Mouse (Mus musculus) megakaryocyte progenitor cell, adult 5-6 weeks (primary cell): Measurements from ENCODE around the gene Ngrn. TPM values are rescaled to one million over a fixed set of nuclear protein-coding genes. Genes with fewer than 3 reads are reported as not detected.

Experiments used
- ATAC-seq: replicated peaks from 2 replicates; pipeline ENCODE4 v1.8.0; 2016; ENCODE audit warnings: mild to moderate bottlenecking, moderate TSS enrichment, inconsistent platforms; ENCODE audit not compliant: poor library complexity
- total RNA-seq, 2 experiments: library from RNA; stranded (forward) in 1 of 2; stranded (reverse) in 1 of 2; fragments of 157-497, 149-512 nt in 1 of 2; fragments of 200-1000 nt in 1 of 2; gene quantifications; 2 replicates each; pipeline versions ENCODE4 v1.2.3 to v1.2.4; 2015 to 2017

Ngrn gene
- total RNA-seq (2015) (27.6 and 29.4 TPM in 2 replicates), total RNA-seq (2017) (24.6 and 25.9 TPM in 2 replicates)

DNA sequence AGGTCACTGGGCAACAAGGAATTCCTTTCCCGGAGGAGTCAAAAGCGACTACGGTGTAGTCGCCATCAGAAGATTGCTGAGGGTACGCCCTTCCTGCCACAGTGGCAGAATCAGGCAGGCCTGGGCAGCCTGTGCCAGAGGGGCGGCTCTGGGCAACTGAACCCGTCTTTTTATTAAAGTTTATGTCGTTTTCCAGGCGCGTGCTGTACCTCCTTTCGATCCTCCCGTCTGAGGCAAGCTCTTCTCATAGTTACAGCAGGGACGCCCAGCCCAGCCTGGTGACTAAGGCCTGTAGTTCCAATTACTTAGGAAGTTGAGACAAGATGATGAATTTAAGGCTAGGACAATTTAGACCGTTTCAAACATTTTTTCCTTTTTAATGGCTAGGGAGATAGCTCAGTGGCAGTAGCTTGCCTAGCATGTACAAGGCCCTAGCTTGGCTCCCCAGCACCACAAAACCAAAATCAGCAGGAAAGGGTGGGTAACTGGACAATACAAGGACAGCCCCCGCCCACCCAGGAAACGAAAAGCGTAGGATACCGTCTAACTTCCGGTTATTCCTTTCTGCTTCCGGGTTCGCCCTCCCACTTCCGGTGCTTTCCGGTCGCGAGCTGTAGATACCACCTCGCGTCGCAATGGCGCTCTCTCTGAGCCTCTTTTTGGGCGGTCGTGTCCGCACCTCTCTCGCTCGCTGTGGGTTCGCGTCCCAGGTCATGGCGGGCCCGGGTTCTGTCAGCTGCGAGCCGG, at the start of gene Ngrn:
Gene Ngrn, plus strand, starts transcription at position 591 of the 747 bp plus-strand sequence.
- peak; percentile 95 for ATAC-seq

DNA sequence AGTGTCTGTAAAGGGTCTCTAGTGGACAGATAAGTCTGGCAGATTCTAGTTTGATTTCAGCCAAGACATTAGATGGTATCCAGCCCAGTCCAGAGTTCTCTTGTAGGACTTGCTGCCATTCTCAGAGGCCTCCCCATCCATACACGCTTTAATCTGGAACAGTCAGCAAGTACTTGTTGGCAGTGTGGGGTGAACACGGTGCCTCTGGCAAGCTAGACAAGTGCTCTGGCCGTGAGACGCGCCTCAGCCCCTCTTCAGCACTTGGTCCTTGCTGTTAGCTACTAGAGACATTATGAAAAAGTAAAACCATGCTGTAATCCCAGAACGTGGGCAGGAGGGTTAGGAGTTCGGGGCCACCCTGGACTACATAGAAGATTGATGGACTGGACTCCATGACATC, 47.4 kb upstream of the Ngrn start:
- no peak for ATAC-seq

DNA sequence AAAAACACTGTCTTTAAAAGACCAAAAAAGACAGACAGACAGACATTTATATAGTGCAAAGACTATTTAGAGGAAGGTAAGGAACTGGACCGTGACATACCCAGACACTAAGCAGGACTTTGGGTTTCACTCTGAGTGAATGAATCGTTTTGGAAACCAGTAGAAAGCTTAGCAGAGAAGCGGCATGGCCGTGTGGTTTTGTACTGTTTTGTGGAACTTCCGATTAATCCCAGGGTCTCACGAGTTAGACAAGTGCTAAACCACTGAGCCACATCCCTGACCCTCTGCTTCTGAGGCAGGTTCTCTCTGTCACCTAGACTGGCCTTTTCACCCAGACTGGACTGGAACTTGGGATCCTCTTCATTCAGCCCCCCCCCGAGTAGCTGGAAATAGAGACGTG, 46.6 kb upstream of the Ngrn start:
- ATAC-seq = no peak

DNA sequence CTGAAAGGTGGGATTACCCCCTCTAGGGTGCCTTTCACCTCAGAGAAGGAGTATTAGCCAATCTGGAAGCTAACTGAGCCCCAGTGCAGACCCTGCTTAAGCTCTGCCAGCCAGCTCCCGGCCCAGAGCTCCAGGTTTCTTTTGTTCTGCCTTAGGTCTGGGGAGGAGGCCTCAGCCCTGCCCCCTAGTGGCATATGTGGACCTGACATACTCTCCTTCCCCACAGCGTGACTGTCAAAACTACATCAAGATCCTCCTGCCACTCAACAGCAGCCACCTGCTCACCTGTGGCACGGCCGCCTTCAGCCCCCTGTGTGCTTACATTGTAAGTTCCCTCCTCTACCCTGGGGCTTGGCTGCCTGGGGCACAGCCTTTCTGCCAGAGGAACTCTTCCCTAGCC, 45.6 kb upstream of the Ngrn start:
- peak; percentile 92 for ATAC-seq

DNA sequence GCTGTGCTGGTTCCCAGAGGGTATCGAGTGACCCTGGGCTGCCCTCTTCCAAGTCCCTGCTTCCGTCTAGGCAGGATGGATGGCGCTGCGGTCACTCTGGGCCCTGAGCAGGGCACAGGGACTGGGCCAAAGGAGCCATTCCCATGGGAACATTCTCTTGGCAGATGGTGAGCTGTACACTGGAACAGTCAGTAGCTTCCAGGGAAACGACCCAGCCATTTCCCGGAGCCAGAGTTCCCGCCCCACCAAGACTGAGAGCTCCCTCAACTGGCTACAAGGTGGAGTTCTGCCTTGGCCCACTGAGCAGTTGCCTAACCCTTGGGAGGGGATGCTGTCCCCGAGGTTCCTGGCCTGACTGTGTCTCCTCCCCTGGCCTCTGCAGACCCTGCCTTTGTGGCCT, 44.4 kb upstream of the Ngrn start:
- ATAC-seq = no peak

DNA sequence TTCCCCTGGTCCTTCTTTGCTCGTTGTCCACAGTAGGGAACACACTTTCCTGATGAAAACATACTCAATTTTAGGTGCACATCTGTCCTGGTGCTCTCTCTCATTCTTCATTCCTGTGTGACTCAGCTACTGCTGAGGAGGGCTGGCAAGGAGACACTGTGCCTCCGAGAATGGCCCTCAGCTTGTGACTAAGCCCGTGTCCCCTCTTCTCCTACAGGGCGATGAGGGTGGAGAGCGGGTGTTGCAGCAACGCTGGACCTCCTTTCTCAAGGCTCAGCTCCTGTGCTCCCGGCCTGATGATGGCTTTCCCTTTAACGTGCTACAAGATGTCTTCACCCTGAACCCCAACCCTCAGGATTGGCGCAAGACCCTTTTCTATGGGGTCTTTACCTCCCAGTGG, 42.3 kb upstream of the Ngrn start:
- ATAC-seq = no peak

DNA sequence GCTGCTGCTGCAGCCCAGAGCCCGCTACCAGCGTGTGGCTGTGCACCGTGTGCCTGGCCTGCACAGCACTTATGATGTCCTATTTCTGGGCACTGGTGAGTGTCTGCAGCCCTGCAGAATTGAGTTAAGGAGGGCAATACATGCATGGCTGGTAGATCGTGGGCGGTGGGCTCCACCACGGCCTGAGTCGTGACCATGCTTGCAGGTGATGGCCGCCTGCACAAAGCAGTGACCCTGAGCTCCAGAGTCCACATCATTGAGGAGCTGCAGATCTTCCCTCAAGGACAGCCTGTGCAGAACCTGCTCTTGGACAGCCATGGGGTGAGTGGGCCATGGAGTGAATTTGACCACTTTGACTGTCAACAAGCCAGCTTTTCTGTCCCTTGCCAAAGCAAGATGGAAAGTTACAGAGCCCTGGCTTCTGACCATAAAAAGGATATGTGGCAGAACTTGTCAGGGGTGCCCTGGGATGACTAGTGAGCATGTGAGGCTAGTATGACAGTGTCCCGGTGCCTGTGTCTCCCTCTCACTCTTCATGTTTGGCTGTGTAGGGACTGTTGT, 40.7 kb upstream of the Ngrn start:
- ATAC-seq = no peak

DNA sequence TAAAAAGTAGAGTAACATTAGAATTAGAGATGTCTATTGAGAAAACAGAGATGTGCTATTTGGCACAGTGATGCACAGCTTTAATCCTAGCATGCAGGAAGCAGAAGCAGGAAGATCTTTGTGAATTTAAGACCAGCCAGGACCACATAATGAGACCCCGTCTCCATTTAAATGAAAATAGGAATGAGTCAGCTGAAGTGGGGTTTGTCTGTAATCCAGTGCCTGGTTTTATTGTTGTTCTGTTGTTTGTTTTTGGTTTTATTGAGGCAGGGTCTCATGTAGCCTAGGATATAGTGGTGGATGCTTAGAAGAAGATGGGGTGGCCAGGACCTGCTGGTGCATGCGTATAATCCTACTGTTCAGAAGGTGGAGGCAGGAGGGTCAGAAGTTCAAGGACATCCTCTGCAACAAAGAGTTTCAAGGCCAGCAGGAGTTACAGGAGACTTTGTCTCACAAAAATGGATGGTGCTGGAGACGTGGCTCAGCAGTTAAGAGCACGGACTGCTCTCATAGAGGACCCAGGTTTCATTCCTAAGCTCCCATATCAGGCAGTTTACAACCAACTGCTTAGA, 39.8 kb upstream of the Ngrn start:
- ATAC-seq = no peak

DNA sequence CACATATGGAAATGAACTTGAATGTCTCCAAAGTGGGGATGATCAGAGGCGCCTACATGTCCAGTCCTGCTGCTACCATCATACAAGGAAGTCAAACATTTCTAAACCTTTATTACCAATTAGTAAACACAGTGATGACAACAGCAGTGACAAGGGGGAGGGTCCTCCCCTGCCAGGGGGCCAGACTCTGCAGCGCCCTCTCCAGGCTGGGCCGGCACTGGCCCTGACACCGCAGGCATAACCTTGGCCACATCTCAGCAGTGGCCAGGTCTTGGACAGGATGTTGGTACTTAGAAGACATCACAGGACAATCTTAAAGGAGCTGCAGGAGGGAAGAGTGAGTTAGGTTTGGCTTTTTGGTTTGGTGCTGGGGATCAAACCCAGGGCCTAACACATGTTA, 34.0 kb upstream of the Ngrn start:
- no peak for ATAC-seq

DNA sequence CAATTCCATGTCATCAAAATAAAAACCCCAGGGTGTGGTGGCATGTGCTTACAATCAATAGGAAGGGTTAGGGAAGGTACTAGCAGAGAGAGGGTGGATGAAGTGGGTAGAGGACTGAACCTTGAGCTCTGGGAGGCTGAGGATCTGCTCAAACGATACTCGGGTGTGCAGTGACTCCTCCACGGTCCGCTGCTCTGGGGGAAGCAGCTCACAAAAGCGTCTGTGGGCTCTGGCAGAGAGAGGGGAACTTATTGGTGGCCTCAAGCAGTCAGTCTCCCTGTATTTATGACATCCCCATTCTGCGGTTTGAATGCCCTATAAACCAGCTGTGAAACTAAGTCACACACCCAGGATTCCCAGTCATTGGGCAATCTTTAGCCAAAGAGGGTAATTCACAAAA, 30.8 kb upstream of the Ngrn start:
- no peak for ATAC-seq

DNA sequence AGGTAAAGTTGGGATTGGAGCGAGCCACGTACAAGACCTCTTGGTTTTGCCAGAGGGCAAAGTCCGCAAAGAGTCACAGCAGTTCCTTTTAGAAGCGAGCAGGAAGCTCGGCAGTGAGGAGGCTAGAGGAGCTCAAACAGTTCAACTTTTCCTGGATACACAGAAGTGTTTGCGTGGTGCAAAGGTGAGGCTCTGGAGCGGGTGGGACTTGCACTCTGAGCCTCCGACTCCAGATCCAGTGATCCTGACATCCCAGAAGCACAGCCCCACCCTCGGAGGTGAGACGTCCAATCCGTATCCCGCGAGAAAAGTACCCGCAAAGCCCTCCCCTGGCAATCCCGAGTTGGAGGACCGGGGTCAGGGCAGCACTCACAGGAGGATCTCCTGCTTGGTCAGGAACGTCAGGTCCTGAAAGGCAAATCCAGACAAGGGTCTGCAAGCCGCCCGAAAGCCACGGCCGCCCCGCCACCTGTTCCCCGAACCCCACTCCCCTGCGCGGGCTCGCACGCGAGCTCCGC, 29.0 kb upstream of the Ngrn start:
- ATAC-seq = no peak

DNA sequence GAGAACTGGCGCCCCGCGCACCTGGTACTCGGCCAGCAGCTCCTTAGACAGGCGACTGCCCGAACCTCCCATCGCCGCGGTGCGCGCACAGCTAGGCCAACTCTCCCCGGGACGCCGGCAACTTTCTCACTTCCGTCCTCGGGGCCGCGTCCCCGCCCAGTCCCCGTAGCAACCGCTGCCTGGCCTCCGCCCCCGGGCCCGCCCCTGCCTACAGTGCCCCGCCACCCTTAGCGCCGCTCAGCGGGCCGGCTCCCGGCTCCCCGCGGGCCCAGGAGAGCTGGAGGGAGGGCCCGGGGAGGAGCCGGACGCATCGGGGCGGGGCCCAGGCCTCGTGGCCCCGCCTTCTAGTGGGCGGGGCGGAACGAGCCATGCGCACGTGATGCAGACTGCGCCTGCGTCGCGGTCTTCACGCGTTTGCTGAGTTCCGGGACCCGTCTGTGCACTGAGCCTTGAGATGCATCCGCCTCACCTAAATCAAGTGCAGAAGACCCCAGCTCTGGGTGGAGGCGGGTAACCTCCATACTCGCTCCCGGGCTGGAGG, 28.5 kb upstream of the Ngrn start, which contains the start of the genes Cib1 and Gdpgp1:
Gene Cib1, minus strand, starts transcription at position 325 of the 541 bp plus-strand sequence.
Gene Gdpgp1, plus strand, starts transcription at position 377 of the 541 bp plus-strand sequence.
- ATAC-seq = peak; percentile 92

DNA sequence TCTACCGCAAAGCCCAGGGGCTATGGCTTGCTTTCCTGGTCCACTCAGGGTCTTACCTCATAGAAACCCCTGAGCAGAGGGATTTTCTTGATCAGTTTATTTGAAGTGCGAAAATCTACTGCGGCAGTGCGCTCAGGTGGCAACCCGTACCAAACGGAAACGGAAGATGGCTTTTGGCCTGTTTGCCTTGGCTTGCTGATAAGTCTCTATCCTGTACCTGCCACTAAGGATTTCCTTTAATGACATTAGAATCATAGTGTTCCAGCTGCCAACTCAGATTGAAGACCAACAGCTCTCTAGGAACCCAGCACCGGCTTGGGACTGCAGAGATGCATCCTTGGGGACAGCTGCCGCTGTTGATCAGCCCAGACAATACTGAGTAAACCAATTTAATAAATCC, 27.2 kb upstream of the Ngrn start:
- no peak for ATAC-seq

DNA sequence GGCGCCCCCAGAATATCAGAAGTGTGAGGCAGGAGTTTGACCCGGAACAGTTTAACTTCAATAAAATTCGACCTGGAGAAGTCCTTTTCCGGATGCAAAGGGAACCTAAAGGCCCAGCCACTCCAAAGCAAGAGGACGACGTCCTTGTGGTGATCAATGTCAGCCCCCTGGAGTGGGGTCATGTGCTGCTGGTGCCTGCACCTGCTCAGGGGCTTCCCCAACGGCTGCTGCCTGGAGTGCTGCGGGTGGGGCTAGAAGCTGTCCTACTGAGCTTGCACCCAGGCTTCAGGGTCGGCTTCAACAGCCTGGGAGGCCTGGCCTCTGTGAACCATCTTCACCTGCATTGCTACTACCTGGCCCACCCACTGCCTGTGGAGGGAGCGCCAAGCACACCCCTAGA, 22.5 kb upstream of the Ngrn start:
- ATAC-seq = no peak

DNA sequence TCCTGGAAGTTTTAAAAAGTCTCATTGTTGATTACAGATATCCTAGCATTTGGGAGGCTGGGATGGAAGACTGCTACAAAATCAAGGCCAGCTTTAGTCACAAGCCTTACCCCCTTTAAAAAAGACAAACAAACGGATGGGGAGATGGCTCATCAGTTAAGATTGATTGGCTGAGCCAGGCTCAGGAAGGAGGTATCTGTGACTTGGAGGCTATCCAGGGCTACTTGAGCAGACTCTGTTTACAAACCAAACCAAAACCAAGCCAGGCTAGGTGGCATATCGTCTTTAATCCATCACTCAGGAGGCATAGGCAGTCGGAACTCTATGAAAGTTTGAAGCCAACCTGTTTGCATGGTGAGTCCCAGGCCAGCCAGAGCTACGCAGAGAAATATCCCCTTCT, 19.4 kb upstream of the Ngrn start:
- ATAC-seq = no peak

DNA sequence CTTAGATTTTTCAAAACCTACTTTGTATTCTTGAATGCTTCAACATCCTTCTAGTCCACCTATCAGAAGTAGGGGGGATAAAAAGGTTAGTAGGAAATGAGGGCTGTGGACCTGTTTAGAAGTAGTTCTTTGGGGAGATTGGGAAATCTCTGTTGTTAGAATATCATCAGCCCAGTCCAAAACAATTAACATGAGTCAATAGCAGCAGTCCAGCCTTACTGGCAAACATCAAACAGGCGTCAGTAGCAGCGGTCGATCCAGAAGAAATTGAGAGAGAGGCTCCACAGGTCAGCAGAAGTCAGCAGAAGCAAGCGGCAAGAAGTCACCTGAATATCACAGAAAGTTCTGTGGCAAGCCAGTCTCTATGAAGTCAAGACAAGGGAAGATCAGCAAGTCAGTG, 16.2 kb upstream of the Ngrn start:
- ATAC-seq = no peak

DNA sequence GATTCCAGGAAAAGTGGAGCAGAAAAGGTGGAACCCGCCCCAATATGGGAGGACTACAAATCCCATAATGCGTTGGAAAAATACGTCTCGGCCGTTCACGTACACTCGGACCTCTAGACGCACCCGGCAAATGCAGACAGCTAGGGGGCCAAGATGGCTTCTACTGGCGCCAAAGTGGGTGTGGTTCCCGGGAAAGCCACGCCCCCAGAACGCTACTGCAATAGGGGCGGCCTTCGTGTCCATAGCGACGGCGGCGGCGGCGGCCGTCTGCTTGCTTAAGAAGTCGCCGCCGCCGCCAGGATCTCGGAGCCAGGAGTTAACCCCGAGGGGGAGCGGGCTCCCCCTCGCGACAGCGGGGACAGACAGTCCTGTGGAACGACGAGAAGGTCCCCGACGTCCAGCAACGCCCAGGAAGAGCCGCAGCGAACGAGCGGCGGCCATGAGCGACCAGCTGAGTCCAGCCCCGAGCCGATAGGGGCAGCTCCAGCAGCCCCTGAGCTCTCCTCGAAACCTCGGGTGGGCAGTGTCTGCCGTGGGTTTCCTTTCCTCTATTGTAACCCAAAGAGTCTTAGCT, 14.8 kb upstream of the Ngrn start, which contains the start of gene Ttll13:
Gene Ttll13, plus strand, starts transcription at position 229 of the 574 bp plus-strand sequence.
- peak; percentile 98 for ATAC-seq

DNA sequence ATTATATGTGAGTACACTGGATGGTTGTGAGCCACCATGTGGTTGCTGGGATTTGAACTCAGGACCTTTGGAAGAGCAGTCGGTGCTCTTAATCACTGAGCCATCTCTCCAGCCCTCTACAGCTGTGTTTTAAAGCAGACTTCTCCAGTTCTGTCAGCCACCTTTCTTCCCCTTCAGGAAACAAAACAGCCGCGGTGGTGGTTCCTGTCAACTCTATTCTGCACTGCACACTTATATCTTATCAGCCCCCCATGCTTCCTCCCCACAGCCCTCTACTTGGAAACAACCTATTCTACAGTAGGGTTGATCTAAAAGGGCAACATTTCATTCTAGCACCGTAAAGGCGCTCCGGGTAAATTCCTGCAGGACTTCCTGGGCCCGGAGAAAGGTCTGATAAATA, 14.2 kb upstream of the Ngrn start:
- no peak for ATAC-seq

DNA sequence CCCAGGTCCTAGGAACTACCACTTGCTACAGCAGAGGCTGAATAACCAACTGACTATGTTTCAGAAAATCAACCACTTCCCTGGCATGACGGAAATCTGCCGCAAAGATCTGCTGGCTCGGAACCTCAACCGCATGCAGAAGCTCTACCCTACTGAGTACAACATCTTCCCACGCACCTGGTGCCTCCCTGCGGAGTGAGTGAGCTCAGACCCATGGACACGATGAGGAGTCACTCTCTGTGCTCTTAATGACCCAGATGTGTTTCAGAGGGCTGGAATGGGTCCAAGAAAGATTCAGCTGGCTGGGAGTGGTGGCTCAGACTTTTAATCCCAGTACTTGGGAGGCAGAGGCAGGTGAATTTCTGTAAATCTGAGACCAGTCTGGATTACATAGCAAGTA, 8.6 kb upstream of the Ngrn start:
- no peak for ATAC-seq

DNA sequence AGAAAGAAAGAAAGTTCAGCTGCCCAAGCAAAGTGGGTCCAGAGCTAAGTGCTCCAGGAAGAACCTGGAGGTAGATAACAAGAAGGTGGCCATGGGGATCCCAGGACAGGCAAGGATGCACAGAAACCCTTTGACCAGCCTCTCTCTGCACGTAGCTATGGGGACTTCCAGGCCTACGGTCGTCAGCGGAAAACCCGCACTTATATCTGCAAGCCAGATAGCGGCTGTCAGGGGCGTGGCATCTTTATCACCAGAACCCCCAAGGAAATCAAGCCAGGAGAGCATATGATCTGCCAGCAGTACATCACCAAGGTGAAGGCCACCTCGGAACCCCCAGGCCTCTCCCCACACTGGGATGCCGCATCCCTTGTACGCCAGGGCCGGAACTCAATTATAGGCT, 8.1 kb upstream of the Ngrn start:
- peak; percentile 54 for ATAC-seq

DNA sequence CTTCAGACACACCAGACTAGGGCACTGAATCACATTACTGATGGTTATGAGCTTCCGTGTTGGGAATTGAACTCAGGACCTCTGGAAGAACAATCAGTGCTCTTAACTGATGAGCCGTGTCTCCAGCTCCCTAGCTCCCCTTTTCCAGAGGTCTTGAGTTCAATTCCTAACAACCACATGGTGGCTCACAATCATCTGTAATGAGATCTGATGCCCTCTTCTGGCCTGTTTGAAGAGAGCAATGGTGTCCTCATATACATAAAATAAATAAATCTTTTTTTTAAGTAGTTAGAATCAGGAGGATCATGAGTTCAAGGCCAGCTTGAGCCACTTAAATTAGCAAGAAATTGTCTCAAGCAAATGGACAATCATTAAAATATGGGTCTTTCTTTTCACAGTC, 5.0 kb upstream of the Ngrn start:
- no peak for ATAC-seq
